Mouse (Mus musculus): ENCODE data around the gene Dclk2.

DNA sequence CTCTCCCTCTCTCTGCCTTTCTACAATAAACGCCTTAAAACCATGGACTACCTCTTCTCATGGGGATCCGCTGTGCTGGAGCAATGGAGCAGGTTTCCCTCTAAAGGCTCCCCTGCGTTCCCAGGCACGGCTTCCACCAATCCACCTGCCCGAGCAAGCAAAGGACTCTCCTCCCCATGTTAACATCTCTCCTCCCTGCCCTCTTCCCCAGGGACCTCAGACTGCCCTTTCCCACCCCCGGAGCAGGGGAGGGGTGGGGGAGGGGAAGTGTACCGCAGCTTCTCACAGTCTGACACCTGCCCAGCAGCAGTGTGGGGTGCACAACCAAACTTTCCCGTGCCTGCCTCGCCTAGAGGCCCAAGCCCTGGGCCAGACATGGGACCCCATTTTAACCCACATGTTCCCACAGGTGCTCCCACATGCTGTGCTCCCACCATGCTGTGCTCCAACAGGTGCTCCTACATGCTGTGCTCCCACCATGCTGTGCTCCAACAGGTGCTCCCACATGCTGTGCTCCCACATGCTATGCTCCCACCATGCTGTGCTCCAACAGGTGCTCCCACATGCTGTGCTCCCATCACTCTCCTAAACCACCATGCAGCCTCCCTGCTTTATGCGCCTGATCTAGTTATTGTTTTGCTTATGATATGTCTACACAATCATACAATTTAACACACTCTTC, 57.2 kb downstream of the Dclk2 start:
- TF ChIP-seq CTCF (conservative IDR thresholded peaks at IDR 0.05; ENCODE audit: insufficient read depth, insufficient read length, low read depth, low read length), result no peak
- TF ChIP-seq POLR2A (IDR thresholded peaks at IDR 0.05; ENCODE audit: low read depth, low read length), result no peak

Measured in kidney, adult 2 months (tissue).